Mouse (Mus musculus): Measurements from ENCODE around the gene Lysmd2.
"Not testable (repeated sequence)": the region's sequence is repeated elsewhere in the genome, so short reads cannot be mapped to it uniquely, and the experiment has no call there.

The Lysmd2 gene

GRCm38 (mm10) chr9:75625556-75626307 lies at the start of gene Lysmd2:
TSS of gene Lysmd2 (plus strand) at chr9:75625741.
- DNase-seq (ENCODE audit: low spot score in 2 of 2) = peak; percentile 33 to 47

DNA sequence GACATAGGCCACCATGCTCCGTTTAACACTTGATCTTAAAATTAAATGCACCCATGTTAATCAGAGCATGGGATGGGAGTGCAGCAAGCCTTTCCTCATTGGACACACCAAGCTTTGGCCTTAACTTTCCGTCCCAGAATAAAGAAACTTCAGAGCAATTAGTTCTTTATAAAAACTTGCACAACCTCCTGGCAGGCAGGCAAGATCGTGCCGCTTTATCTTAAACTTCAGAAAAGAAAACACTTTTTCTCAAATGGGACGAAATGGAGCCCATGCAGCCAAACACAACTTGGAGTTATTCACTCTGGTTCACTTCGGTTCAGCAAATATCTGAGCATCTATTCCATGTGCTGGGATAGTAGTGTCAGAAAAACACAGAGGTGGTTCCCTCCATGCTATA lies 46.2 kb upstream of the Lysmd2 start:
- DNase-seq (ENCODE audit: low spot score in 2 of 2) = no peak

DNA sequence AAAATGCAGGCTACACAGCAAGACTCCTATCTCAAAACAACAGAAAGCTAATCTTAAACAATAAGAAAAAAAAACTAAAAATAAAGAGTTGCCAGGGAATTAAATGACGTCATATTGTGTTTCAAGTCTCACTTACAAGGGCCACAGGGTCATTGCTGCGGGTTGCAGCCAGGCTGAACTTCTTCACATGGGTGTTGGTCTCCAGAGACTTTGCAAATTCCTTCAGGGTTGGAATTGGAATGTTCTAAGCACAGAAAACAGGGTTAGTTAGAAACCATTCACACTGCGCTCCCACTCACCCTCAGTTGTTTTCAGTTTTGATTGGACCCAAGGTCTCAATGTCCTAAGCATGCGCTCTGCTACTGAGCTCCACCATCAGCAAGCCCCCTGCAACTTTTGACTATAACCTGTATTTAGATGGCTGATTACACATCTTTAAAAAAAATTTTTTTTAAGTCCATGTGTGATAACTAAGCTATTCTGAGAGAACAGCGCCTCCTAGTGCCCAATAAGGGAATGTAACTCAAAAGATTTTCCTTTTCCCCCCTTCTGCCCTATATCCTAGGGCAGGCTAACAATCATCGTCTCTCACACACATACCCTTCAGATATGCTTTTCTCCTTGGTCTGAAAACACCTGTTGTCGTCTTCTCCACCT lies 43.7 kb upstream of the Lysmd2 start:
- DNase-seq (ENCODE audit: low spot score in 2 of 2) = no peak

GRCm38 (mm10) chr9:75589850-75590790 lies 35.4 kb upstream of the Lysmd2 start:
- no peak for DNase-seq (ENCODE audit: low spot score in 2 of 2)

DNA sequence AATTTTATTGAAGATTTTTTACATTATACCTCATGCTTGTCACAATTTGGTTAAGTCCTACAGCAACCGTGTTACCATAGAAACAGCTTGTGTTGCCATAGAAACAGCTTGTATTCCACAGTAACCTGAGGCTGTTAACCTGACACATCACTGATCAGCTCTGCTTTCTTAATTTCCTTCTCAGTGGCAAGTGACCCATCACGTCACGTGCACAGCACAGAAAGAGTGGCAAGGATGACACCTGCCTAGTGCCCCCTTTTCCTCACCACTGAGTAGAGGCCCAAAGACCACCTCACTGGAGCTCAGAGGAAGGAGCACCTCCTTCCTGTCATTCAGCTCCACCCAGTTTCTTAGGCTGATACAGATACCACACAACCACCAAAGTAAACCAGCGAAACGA lies 32.1 kb upstream of the Lysmd2 start:
- no peak for DNase-seq (ENCODE audit: low spot score in 2 of 2)

DNA sequence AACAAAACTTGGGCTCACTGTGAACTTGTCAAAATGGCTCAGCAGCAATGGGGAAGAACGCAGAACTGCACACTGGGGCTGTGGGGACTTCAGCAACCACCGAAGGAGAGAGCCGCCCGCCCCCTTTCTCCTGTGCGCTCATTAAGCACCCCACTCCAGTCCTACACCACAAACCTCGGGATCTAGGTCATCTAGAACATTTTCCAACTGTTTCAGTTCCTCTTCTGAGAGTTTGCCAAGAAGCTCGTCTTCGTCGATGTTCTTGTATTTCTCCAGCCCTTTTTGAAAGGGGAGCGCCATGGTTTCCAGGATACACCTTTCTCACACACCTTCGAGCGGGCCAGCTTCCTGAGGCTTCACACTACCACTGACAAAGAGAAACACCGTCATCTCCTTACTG lies 28.5 kb upstream of the Lysmd2 start:
- no peak for DNase-seq (ENCODE audit: low spot score in 2 of 2)

DNA sequence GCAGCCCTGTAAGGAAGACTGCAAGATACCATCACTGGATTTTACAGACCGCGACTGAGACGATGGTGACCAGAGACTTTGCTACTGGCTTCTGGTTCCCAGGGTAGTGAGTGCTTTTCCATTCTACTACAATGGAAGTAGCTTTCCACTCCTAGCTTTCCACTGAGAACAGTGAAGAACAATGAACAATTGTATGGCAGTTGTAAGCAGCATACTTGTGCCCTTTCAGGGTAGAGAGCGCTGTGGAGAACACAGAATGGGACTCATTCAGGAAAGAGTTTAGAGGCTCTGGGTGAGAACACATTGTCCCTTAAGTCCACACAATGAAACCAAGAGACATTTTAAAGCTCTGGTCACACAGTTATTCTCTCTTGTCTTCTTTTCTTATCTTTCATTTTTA lies 27.9 kb upstream of the Lysmd2 start:
- no peak for DNase-seq (ENCODE audit: low spot score in 2 of 2)

DNA sequence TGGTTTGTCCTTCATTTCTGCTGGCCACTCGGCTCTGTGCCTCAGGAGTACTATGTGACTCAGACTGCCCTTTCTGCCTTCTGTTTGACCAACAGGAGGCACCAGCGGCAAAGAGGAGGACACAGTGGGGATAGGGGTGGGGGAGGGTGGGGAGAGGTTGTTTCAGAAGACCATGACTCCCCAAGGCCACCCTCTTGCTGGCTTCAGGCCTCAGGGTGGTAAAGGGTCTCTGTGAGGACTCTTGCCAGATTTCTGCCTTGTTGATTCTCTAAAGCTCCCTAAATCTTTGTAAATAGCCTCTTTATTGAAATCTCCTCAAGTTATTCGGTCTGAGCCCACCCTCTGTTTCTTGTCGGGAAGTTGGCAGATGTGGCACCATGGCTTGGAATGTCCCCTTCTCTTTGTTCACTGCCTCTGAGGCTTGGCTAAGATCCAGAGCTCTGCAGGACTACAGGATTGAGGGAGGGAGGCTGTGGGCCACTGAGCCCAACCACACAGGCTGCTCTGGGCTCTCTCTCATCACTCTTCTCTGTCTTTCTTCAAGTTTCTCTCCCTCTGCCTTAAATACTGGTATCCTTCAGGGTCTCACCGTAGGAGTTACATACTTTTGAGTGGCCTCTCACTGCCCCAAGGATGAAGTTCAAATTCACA lies 26.2 kb upstream of the Lysmd2 start:
- peak; percentile 37 to 56 for DNase-seq (ENCODE audit: low spot score in 2 of 2)

GRCm38 (mm10) chr9:75600166-75600934 lies 25.2 kb upstream of the Lysmd2 start:
- no peak for DNase-seq (ENCODE audit: low spot score in 2 of 2)

DNA sequence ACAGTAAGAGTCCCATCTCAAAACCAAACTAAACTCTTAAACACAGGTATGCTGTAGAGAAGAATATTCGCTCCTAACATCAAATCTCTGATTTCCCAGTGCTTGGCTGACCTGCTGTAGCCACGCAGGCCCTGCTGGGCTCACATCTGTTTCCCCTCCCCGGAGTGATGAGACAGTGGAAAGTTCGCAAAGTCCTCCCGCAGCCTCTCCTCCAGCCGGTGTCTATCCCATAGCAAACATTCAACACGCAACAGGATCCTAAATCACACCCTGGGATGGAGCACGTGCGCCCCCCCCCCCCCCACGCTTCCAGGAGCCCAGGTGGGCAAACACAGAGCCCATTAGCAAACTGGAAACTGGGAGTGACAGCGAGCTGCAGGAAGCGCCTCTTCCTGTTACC lies 24.0 kb upstream of the Lysmd2 start:
- DNase-seq (ENCODE audit: low spot score in 2 of 2) = no peak

GRCm38 (mm10) chr9:75607496-75607895 lies 18.0 kb upstream of the Lysmd2 start:
- DNase-seq (ENCODE audit: low spot score in 2 of 2) = no peak

DNA sequence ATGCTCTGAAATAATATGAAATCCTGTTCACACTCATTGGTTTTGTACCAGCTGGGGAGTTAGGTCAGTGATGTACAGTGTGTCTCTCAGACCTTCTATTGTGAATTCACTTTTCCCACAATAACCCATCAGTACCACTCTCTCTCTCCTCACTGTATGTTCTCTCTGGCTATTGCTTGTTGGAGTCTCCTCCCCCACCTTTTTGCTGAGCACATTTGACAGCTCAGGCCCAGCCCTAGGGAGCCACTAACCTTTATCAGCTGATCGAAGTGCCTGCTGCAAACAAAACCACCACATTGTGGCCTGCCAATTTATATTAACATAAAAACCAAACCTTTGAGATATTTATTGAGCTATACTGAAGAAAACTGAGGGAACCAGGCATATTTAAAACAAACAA lies 16.0 kb upstream of the Lysmd2 start:
- no peak for DNase-seq (ENCODE audit: low spot score in 2 of 2)

GRCm38 (mm10) chr9:75609965-75610364 lies 15.6 kb upstream of the Lysmd2 start:
- DNase-seq (ENCODE audit: low spot score in 2 of 2) = no peak

DNA sequence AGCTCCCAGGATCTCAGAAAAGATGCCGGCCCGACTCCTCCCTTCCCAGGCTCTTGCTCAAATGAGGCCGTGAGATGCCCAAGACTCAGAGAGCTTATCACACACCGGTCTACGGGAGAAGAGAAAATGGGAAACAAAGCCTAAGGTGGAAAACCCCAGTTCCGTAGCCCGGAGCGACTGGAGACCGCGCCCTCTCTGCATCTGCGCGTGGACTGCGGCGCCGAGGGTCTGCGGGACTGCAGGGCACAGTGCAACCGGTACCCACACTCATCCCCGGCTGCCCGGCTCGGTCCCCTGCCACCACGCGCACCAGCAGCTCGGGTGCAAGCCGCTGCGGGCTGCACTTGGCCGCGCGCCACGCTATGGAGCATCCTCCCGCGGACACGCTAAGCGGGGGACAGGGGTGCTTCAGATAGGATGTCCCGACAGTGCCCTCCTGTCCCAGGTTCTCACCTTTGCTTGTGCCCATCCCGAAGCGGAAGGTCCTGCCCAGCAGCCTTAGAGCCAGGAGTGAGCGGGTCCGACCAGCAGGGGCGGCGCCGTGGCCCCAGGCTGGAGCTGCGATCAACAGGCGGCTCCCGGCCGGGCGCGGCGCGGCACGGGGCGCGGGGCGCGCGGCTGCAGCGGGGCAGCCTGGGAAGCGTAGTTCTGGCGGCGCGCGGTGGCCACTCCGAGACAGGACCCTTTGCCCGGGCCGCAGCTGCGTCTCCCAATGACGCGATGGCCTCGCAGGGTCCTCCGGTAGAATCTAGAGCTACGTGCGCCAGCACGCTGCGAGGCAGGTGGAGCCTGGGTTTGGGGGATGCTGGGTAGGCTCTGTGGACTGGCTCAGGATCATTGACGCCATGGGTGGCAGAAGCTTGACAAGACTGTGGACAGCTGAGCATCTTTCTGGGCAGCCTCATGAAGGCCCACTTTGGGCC lies 14.7 kb upstream of the Lysmd2 start, which contains the start of gene Tmod2:
Tmod2 (minus strand) TSS at position 755 of the 923 bp plus-strand sequence.
- peak; percentile 71 to 72 for DNase-seq (ENCODE audit: low spot score in 2 of 2)

- no peak for DNase-seq (ENCODE audit: low spot score in 2 of 2)
Measured at GRCm38 (mm10) chr9:75616560-75616959, 9.0 kb upstream of the Lysmd2 start.

DNA sequence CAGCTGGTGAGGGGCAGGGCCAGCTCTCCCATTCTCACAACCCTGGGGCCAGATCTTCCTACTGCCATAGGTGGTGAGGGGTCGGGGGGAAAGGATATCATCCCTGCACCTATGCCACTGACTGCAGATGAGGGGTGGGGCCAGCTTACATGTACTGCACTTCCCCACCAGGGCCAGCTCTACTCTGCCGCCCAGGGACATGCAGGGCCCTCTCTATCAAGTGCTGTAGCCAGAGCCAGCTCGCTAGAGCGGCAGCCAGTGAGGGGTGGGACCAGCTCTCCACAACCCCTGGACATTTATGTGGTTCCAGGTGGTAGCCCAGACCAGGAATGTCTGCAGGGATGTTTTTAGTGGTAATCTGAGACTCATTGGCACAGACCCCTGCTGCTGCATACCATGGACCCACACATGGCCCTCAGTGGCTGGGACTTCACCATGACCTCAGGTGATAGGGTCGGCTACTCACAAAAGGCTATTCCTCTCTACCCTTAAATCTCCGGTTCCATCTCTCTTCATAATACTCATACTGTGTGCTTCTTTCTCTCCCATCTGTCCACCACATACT lies 6.6 kb upstream of the Lysmd2 start:
- DNase-seq (ENCODE audit: low spot score in 2 of 2) = no peak

DNA sequence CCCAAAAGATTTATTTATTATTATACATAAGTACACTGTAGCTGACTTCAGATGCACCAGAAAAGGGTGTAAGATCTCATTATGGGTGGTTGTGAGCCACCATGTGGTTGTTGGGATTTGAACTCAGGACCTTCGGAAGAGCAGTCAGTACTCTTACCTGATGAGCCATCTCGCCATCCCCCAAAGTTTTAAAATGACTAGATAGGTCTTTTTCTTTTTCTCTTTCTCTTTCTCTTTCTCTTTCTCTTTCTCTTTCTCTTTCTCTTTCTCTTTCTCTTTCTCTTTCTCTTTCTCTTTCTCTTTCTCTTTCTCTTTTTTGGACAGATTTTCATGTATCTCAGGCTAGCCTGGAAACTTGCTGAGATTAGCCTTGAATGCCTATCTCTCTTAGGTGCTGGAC lies 5.8 kb upstream of the Lysmd2 start:
- DNase-seq (ENCODE audit: low spot score in 2 of 2) = not testable (repeated sequence)

DNA sequence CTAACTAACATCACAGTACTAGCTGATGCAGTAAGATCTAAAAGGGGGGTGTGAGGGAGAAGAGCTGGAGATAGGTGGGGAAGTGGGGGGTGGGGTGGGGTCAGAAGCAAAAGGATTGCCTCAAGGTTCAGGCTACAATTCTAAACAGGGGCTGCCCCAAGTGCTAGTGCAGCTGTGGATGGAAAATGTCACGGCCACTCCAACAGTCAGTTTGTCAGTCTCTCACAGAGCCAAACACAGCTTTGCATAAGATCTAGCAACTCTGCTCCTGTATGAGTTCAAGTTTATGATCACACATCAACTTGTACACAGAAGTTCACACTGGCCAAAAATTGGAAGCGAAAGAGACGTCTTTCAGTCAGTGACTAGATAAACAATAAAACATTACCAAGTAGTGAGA lies 4.1 kb upstream of the Lysmd2 start:
- DNase-seq (ENCODE audit: low spot score in 2 of 2) = no peak

GRCm38 (mm10) chr9:75624983-75625555 lies 472 bp upstream of the Lysmd2 start:
- DNase-seq (ENCODE audit: low spot score in 2 of 2) = no peak

Measured in frontal cortex, postnatal 14 days (tissue).